Mouse (Mus musculus) embryo, embryonic 9.5 days (tissue): ENCODE results near the gene Utp20.
"Not testable (repeated sequence)": the region's sequence is repeated elsewhere in the genome, so short reads cannot be mapped to it uniquely, and the experiment has no call there.

Source experiments
- DNase-seq: peaks from one replicate; pipeline ENCODE4 v3.0.0-alpha.2; 2017; ENCODE audit errors: extremely low spot score

The Utp20 gene

DNA sequence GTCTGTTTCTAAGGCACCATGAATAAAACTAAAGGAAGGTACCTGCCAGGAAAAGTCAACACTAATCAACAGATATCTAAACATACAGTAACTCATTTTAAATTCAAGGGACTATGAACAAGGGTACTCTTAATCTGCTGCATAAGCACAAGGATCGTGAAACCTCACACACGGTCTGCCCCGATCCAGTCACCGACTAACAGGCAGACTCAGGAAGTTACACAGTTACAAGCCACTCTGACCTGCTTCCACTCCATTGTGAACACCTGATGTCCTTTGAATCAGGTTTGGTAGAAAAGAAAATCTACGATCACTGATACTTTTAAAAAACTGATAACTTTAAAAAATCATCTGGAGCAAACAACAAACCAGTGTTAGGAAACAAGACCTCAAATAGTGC is 42.7 kb downstream of the Utp20 start:
- no peak for DNase-seq

- DNase-seq: not testable (repeated sequence)
These were observed 43.5 kb downstream of the Utp20 start for GRCm38 (mm10) chr10:88783135-88783534.

GRCm38 (mm10) chr10:88780716-88781115 is 45.9 kb downstream of the Utp20 start:
- no peak for DNase-seq

DNA sequence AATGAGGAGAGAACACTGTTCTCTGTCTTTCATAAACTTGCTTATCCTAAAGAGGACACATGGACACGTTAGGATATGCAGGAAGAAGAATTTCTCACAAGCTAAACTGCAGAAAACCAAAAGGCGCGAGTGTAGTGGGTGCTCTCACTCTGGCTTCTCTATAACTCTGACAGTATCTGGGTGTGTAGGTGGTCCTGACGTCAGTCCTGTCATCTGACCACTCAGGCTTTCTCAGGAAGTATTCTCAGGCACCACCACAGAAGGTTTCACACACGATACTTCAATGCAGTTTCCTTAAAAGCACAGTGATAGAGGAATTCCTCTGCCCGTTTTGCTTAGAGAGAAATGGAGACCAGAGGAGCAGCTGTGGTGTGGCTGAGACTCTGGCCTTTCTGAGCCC is 50.4 kb downstream of the Utp20 start:
- no peak for DNase-seq

GRCm38 (mm10) chr10:88772965-88773364 is 53.6 kb downstream of the Utp20 start:
- not testable (repeated sequence) for DNase-seq

- DNase-seq: no peak
These were observed 56.9 kb downstream of the Utp20 start for GRCm38 (mm10) chr10:88769676-88770075.

- DNase-seq: no peak
These were observed 57.6 kb downstream of the Utp20 start for GRCm38 (mm10) chr10:88768961-88769360.

GRCm38 (mm10) chr10:88765431-88766142 is 61.0 kb downstream of the Utp20 start:
- no peak for DNase-seq

DNA sequence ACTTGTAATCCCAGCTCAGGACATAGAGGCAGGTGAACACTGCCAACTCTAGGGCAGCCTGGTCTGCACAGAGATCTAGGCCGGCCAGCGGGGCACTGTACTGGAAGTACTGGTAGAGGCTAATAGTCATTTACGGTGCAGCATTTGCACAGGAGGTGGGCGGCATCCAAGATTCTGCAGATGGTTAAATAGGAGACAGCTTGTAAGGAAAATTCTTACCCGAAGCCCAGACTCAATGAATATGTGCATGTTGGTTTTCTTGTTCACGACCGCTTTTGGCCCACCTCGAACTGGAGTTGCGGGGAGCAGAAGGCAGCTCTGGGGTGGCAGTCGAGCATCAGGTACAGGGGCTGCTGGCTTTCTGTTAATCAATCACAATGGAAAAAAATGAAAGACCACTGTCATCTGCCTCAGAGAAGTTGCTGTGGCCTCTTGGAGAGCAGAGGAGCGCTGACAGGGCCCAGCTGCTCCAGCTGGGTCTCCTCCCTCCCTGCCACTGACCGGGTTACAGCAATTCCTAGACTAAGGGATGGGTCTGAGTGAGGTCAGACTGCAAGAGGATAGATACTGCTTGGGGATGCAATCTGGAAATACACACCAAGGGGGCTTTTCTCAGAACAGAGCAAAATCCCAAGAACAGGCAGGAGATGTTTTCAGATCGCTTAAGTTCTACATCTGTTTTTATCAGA is 64.9 kb downstream of the Utp20 start:
- DNase-seq: no peak

DNA sequence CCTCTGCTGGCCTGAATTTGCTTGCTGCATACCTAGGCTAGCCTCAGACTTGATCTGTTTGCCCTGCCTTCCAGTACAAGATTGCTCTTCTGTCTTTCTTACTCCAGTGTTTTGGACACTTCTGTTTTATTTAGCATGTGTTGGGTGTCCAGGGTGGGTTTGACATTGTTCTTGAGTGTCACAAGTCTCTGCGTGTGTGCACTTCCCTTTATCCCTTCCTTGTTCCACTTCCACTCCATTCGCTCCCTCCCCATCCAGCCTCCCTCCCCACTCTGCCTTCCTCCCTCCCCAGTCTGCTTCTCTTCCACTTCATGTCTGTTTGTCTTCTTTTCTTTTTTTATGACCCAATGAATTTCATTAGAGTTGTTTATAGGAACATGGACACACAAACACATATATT is 85.2 kb downstream of the Utp20 start:
- no peak for DNase-seq

- DNase-seq: no peak
These were observed 85.8 kb downstream of the Utp20 start for GRCm38 (mm10) chr10:88740781-88741180.

DNA sequence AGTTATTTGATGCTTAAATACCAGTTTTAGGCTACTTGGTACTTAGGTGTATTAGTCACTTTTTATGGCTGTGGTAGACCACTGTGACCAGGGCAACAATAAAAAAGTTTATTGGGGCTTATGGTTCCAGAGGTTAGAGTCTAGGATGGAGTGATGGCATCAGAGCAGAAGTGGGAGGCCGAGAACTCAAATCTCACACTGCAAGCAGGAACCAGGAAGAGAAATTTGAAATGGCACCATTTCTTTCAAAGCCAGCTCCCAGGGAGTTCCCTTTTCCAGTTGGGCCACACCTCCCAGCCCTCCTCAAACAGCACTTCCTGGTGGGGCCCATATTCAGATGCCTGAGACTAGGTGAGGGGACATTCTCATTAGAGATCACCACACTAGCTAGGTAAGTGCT is 86.8 kb downstream of the Utp20 start:
- no peak for DNase-seq

- not testable (repeated sequence) for DNase-seq
These were observed 87.5 kb downstream of the Utp20 start for GRCm38 (mm10) chr10:88739074-88739473.

GRCm38 (mm10) chr10:88732309-88732622 is 94.3 kb downstream of the Utp20 start:
- no peak for DNase-seq

DNA sequence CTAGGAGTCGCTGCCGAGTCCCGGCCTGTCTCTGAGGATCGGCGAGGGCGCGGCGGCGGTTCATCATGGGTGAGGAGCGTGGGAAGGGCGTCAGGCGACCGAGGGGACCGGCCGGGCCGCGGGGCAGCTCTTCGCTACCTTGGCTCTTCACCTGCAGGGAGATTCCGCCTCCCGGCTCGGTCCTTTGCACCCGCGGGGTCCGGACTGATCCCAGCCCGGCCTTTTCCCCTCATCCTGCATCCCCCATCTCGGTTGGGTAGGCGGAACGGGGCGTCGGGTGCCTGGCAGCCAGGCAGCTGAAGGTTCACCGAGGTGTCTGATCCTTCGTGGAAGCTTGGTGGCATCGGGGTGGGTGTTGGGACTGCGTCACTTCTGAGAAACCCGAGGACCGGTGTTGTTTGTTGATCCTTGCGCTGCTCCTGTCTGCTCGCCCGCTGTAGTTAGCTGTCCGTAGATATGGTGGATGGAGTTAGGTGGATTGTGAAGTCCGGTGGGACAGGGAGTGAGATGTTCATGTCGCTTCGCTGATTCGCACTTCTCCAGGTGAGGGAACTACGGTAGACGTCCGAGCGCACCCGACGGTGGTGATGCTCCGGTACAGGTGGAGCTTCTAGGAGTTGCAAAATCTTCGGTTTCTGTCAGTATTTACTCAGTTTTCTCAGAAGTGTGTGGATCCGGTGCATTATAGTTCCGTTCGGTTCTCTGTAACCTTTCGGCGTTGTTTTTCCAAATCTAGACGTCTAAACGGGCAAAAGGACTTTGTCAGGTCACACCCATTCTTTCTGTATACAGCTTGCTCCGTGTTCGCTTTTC is 94.9 kb downstream of the Utp20 start:
- no peak for DNase-seq

- DNase-seq: peak; percentile 93
These were observed 95.8 kb downstream of the Utp20 start, which contains the start of gene Arl1 for GRCm38 (mm10) chr10:88730571-88731495. Gene Arl1, plus strand, starts transcription at chr10:88730858.

DNA sequence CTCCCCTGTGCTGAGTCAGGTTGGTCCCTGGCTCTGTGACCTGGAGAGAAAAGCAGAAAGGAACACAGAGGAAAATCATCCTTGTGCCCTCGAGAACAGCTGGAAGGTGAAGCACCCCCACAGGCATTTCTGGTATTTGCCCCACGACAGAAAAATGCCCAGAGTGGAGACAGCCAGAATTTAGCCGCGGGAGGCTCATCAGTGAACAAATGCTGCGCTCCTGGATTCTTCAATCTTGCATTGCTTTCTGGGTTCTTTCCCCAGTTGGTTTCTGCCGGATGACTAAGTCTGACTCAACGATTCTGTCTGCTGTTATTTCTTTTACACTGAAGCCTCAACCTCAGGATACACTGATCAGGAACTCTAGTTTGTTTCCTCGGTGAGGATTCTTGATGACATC is 98.4 kb downstream of the Utp20 start:
- DNase-seq: no peak

GRCm38 (mm10) chr10:88727128-88727527 is 99.5 kb downstream of the Utp20 start:
- DNase-seq: peak; percentile 11

DNA sequence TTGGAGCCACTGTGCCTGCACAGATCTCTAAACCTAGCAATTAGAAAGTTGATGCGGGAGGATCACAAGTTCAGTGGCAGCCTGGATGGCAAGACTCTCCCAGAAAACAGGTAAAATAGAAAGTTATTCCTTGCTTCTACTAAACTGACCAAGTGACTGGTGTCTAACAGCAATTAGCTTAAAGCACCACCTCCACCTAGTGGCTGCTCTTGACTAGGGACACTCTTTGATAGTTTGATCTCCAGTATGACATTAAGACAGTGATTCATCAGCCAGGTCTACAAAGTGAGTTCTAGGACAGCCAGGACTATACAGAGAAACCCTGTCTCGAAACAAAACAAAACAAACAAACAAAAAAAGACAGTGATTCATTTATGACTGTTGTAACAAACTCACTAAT is 101.3 kb downstream of the Utp20 start:
- DNase-seq: no peak

- no peak for DNase-seq
These were observed 107.0 kb downstream of the Utp20 start for GRCm38 (mm10) chr10:88719618-88720017.

DNA sequence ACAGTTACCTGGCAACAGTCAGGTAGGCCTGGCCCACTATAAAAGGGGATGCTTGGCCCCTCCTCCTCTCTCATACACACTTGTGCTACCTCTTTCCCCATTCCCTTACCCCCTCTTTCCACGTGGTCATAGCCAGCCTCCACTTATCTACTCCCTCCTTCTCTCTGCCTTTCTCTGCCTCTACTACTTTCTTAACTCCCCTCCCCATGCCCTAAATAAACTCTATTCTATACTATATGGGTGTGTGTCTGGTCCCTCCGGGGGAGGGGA is 108.9 kb downstream of the Utp20 start:
- no peak for DNase-seq
